Mouse (Mus musculus) left cerebral cortex, adult 11 months (tissue): ENCODE results near the gene Rabggtb.
"Not testable (repeated sequence)": the region's sequence is repeated elsewhere in the genome, so short reads cannot be mapped to it uniquely, and the experiment has no call there.

Experiments used
- DNase-seq: peaks from one replicate; pipeline ENCODE4 v3.0.0; 2022; ENCODE audit warnings: low spot score

Gene Rabggtb

GRCm38 (mm10) chr3:153863816-153864215 lies 49.0 kb downstream of the Rabggtb start:
- no peak for DNase-seq

- DNase-seq, result not testable (repeated sequence)
Measured at GRCm38 (mm10) chr3:153860392-153860791, 52.4 kb downstream of the Rabggtb start.

- no peak for DNase-seq
Measured at GRCm38 (mm10) chr3:153858350-153859001, 54.3 kb downstream of the Rabggtb start.
